Mouse (Mus musculus): ENCODE measurements around the gene Slco3a1.

DNA sequence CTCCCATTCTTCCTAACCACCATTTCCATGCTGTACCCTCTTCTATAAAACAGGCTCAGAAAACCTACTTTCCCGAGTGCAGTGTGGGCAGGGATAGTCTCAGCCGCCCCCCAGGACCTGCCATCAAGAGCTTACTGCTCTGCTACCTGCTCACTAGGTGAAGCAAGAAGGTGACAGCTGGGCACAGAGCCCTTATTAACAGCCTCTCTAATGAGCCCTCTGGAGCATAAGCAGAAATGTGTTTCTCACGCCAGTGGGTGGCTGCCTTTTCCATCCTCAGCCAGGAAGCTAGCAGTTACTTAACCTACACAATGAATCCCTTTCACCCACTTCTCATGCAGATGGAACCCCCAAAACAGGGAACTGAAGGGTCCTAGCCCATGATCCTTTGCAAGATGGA is 66.9 kb downstream of the Slco3a1 start:
- TF ChIP-seq POLR2A (IDR thresholded peaks at IDR 0.05; ENCODE audit: borderline replicate concordance, insufficient read depth, low read length) (no peak), CTCF (IDR thresholded peaks at IDR 0.05; ENCODE audit: borderline replicate concordance, insufficient read depth, low read depth, low read length) (peak; percentile 17; the same call in 1 of the 2 replicates)

Measured in cerebellum, adult 2 months (tissue).